Mouse (Mus musculus) CH12F3 (cell line): ENCODE measurements around the gene Stfa2.
"Not testable (repeated sequence)": the region's sequence is repeated elsewhere in the genome, so short reads cannot be mapped to it uniquely, and the experiment has no call there.

Source experiments
- in situ Hi-C: fragments of 300-500 bp; cut with MboI; formaldehyde crosslinking; loops from 2 replicates; pipeline ENCODE4 v1.14.3; 2020; ENCODE audit warnings: low sequenced_read_pairs

Stfa2 gene

DNA sequence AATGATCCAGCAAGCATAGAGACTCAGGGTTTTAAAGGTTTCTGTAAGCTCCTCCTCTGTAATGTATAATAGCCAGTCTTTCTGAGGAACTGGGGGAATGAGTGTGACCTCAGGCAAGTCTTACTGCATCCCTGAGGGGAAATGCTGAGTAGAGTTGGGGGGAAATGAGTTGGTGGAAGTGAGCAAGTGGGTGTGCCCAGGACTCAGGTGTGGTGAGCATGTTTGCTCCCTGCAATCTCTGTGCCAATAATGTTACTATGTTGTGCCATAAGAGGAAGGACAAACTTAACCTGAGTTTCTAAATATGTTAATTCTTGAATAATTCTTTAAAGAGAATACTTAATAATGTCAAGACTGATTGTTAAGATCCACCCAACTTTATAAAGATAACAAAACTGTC is at the start of gene Stfa2:
Stfa2 (minus strand) TSS at position 101 of the 400 bp plus-strand sequence.
- in situ Hi-C loops: no loop called here

DNA sequence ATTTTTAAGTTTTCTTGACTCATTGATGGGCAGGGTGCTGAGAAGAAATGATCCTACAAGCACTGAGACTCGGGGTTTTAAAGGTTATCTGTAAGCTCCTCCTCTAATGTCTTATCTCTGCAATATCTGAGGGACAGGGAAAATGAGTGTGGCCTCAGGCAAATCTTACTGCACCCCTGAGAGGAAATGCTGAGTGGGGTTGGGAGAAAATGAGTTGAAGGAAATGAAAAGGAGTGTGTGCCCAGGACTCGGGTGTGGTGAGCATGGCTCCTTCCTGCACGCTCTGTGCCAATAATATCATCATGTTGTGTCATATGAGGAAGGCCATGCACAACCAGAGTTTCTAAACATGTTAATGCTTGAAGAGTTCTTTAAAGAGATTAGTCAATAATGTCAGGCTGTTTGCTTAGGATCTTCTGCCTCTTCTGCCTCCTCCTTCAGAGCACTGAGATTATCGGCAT is 47.1 kb upstream of the Stfa2 start, which contains the start of gene Stfa3:
Stfa3 (minus strand) TSS at position 51 of the 461 bp plus-strand sequence.
- in situ Hi-C loops: loop anchor here (25.0 kb wide), 1 partner anchor 357 kb away; no protein-coding TSS in a partner anchor

- in situ Hi-C loops: not testable (repeated sequence)
These were observed 12.7 kb upstream of the Stfa2 start for GRCm38 (mm10) chr16:36420979-36421378.

DNA sequence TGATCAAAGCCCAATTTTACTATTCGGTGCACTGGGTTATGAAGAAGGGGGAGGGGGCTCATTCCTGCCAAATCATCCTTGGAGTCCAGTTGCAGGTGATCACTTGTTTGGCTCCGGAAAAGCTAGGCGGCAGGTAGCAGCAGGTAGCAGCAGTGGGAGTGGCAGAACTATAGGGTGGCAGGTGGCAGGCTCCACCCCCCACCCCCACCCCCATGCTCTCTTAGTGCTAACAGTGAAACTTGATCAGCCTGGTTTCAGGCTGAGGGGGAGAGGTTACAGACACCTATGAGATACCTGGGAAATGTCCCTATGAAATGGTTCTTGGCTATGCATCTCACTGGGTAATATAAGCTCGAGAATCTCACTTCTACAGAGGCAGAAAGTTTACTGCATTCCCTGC is 19.2 kb downstream of the Stfa2 start:
- in situ Hi-C loops: no loop called here

GRCm38 (mm10) chr16:36367648-36368047 is 40.6 kb downstream of the Stfa2 start, which contains the start of gene BC100530:
Gene BC100530, minus strand, starts transcription at chr16:36367748.
- in situ Hi-C loops: not testable (repeated sequence)
